Mouse (Mus musculus): ENCODE measurements at regions not wholly inside any gene's neighbourhood (a gene's known extent, or its start where the extent isn't known, plus 50 kb on each side); places are given as distances from the start of the nearest gene placed in this dataset.
A peak's percentile ranks its signal among the peaks of the same experiment; 100 is the strongest.

- H3K4me3 ChIP-seq (ENCODE audit: low read depth, low read length) = no peak overlapping the region
- ATAC-seq (replicated peaks; ENCODE audit: low FRiP score) (no peak), DNase-seq (ENCODE audit: low spot score) (no peak)
- no peaks in the 10 kb centered on the region for H3K36me3 ChIP-seq (ENCODE audit: control insufficient read depth, insufficient read depth, low read length)
- no peak overlapping the region for H3K9ac ChIP-seq (ENCODE audit: low read depth, low read length)
- no peaks in the 10 kb centered on the region for H3K9me3 ChIP-seq (ENCODE audit: control insufficient read depth, low read length)
- no peak overlapping the region for H3K4me2 ChIP-seq
- no peaks in the 10 kb centered on the region for H3K4me1 ChIP-seq (replicated peaks; ENCODE audit: control insufficient read depth, insufficient read depth, low read length)
- 75% methylated on average over 1 of the region's 1 CpGs for whole genome bisulfite sequencing
- no peak overlapping the region for H3K27ac ChIP-seq (ENCODE audit: low read depth, low read length)
- no peaks in the 10 kb centered on the region for H3K27me3 ChIP-seq (replicated peaks; ENCODE audit: control insufficient read depth, insufficient read depth, low read length)
Observed at GRCm38 (mm10) chr3:131818806-131819205, 254.2 kb downstream of the Papss1 start.

GRCm38 (mm10) chr3:131857442-131857841 lies 227.7 kb upstream of the Dkk2 start:
- H3K9me3 ChIP-seq (ENCODE audit: control insufficient read depth, low read length) = no peaks in the 10 kb centered on the region
- no peaks in the 10 kb centered on the region for H3K27me3 ChIP-seq (replicated peaks; ENCODE audit: control insufficient read depth, insufficient read depth, low read length)
- no peaks in the 10 kb centered on the region for H3K36me3 ChIP-seq (ENCODE audit: control insufficient read depth, insufficient read depth, low read length)
- no peak overlapping the region for H3K4me3 ChIP-seq (ENCODE audit: low read depth, low read length)
- H3K9ac ChIP-seq (ENCODE audit: low read depth, low read length) = no peak overlapping the region
- no peak for ATAC-seq (replicated peaks; ENCODE audit: low FRiP score)
- no peak overlapping the region for H3K27ac ChIP-seq (ENCODE audit: low read depth, low read length)
- no peaks in the 10 kb centered on the region for H3K4me1 ChIP-seq (replicated peaks; ENCODE audit: control insufficient read depth, insufficient read depth, low read length)
- WGBS = 46% methylated on average over 2 of the region's 2 CpGs
- no peak for DNase-seq (ENCODE audit: low spot score)
- no peak overlapping the region for H3K4me2 ChIP-seq

- Histone ChIP-seq H3K9me3 (ENCODE audit: control insufficient read depth, low read length) (no peaks in the 10 kb centered on the region), H3K27me3 (replicated peaks; ENCODE audit: control insufficient read depth, insufficient read depth, low read length) (no peaks in the 10 kb centered on the region), H3K27ac (ENCODE audit: low read depth, low read length) (no peak overlapping the region), H3K4me2 (no peak overlapping the region), H3K4me3 (ENCODE audit: low read depth, low read length) (no peak overlapping the region), H3K36me3 (ENCODE audit: control insufficient read depth, insufficient read depth, low read length) (no peaks in the 10 kb centered on the region), H3K9ac (ENCODE audit: low read depth, low read length) (no peak overlapping the region), H3K4me1 (replicated peaks; ENCODE audit: control insufficient read depth, insufficient read depth, low read length) (no peaks in the 10 kb centered on the region)
- DNase-seq (ENCODE audit: low spot score) = no peak
- WGBS = 65% methylated on average over 12 of the region's 12 CpGs
- no peak for ATAC-seq (replicated peaks; ENCODE audit: low FRiP score)
Observed at GRCm38 (mm10) chr3:131859083-131859482, 226.0 kb upstream of the Dkk2 start.

- DNase-seq (ENCODE audit: low spot score) (no peak), ATAC-seq (replicated peaks; ENCODE audit: low FRiP score) (0 out of 2 replicates have a peak, but pooled peaks have one; percentile 47)
- Histone ChIP-seq H3K27ac (ENCODE audit: low read depth, low read length) (no peak overlapping the region), H3K9ac (ENCODE audit: low read depth, low read length) (no peak overlapping the region), H3K4me1 (replicated peaks; ENCODE audit: control insufficient read depth, insufficient read depth, low read length) (no peaks in the 10 kb centered on the region), H3K36me3 (ENCODE audit: control insufficient read depth, insufficient read depth, low read length) (no peaks in the 10 kb centered on the region), H3K9me3 (ENCODE audit: control insufficient read depth, low read length) (no peaks in the 10 kb centered on the region), H3K27me3 (replicated peaks; ENCODE audit: control insufficient read depth, insufficient read depth, low read length) (no peaks in the 10 kb centered on the region), H3K4me2 (no peak overlapping the region), H3K4me3 (ENCODE audit: low read depth, low read length) (no peak overlapping the region)
- WGBS = 64% methylated on average over 4 of the region's 5 CpGs
Observed at GRCm38 (mm10) chr3:131865106-131865505, 220.0 kb upstream of the Dkk2 start.

GRCm38 (mm10) chr3:131867266-131867665 lies 217.8 kb upstream of the Dkk2 start:
- Histone ChIP-seq H3K4me3 (ENCODE audit: low read depth, low read length) (no peak overlapping the region), H3K4me2 (no peak overlapping the region), H3K27me3 (replicated peaks; ENCODE audit: control insufficient read depth, insufficient read depth, low read length) (no peaks in the 10 kb centered on the region), H3K4me1 (replicated peaks; ENCODE audit: control insufficient read depth, insufficient read depth, low read length) (no peaks in the 10 kb centered on the region), H3K9ac (ENCODE audit: low read depth, low read length) (no peak overlapping the region), H3K36me3 (ENCODE audit: control insufficient read depth, insufficient read depth, low read length) (no peaks in the 10 kb centered on the region), H3K9me3 (ENCODE audit: control insufficient read depth, low read length) (no peaks in the 10 kb centered on the region), H3K27ac (ENCODE audit: low read depth, low read length) (no peak overlapping the region)
- DNase-seq (ENCODE audit: low spot score) (no peak), ATAC-seq (replicated peaks; ENCODE audit: low FRiP score) (no peak)
- WGBS = 86% methylated on average over 3 of the region's 3 CpGs

DNA sequence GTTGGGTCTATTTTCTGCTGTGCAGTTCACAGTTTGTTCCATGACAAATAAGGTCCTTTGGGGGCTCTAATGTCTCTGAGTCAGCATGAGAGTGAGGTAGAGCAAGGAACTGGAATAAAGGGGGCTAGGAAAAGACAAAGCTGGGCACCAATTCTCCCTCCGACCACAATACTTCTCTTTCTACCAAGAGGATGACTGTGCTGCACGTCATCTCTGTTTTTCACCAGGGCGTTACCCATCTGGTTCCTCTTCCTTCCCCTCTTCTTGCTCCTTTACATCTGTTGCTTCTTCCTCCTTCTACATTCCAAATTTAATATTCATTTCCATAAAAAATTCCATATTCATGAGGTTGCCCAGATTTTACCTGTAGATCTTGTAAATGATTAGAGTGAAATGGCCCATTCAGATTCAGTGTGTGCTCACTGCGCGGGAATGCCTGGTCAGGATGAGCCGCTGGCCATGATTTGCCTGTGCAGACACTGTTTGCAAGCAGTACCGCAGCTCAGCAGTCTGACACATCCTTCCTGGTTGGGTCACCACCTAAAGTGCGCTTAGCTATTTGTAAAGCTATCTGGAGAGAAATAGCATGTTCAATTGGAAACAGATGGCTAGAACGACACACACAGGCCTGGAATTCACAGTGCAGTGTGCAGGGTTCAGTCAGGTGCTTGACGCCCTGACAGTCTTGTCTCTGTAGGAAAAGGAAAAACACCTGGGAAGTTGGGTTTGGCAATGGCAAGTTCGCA lies 216.7 kb upstream of the Dkk2 start:
- H3K4me1 ChIP-seq (replicated peaks; ENCODE audit: control insufficient read depth, insufficient read depth, low read length) = no peaks in the 10 kb centered on the region
- no peaks in the 10 kb centered on the region for H3K9me3 ChIP-seq (ENCODE audit: control insufficient read depth, low read length)
- H3K9ac ChIP-seq (ENCODE audit: low read depth, low read length) = no peak overlapping the region
- no peaks in the 10 kb centered on the region for H3K36me3 ChIP-seq (ENCODE audit: control insufficient read depth, insufficient read depth, low read length)
- H3K4me3 ChIP-seq (ENCODE audit: low read depth, low read length) = no peak overlapping the region
- H3K4me2 ChIP-seq = no peak overlapping the region
- ATAC-seq (replicated peaks; ENCODE audit: low FRiP score) (no peak), DNase-seq (ENCODE audit: low spot score) (no peak)
- no peak overlapping the region for H3K27ac ChIP-seq (ENCODE audit: low read depth, low read length)
- no peaks in the 10 kb centered on the region for H3K27me3 ChIP-seq (replicated peaks; ENCODE audit: control insufficient read depth, insufficient read depth, low read length)
- 55% methylated on average over 11 of the region's 11 CpGs for WGBS

DNA sequence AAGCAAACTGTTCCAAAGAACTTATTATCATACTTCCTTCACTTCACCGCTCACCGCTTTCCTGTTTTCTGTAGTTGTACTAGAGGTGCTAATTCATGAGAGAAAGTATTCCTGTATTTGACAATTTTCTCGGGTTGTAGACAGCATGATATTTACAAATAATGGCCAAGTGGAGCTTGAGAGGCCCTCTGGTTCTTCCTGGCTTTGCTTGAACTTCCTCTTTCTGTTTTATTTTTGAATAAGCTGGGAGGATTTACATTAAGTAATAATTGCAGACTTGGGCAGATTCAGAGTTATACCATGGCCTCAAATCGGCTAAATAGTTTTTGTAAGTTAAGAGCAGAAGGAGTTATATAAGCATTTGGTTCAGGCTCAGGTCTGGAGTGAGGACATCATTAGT lies 215.8 kb upstream of the Dkk2 start:
- H3K9ac ChIP-seq (ENCODE audit: low read depth, low read length) = no peak overlapping the region
- no peak for ATAC-seq (replicated peaks; ENCODE audit: low FRiP score)
- H3K9me3 ChIP-seq (ENCODE audit: control insufficient read depth, low read length) = no peaks in the 10 kb centered on the region
- H3K36me3 ChIP-seq (ENCODE audit: control insufficient read depth, insufficient read depth, low read length) = no peaks in the 10 kb centered on the region
- DNase-seq (ENCODE audit: low spot score) = no peak
- WGBS = 65% methylated on average over 4 of the region's 4 CpGs
- no peak overlapping the region for H3K4me2 ChIP-seq
- H3K27me3 ChIP-seq (replicated peaks; ENCODE audit: control insufficient read depth, insufficient read depth, low read length) = no peaks in the 10 kb centered on the region
- H3K4me1 ChIP-seq (replicated peaks; ENCODE audit: control insufficient read depth, insufficient read depth, low read length) = no peaks in the 10 kb centered on the region
- H3K4me3 ChIP-seq (ENCODE audit: low read depth, low read length) = no peak overlapping the region
- no peak overlapping the region for H3K27ac ChIP-seq (ENCODE audit: low read depth, low read length)

DNA sequence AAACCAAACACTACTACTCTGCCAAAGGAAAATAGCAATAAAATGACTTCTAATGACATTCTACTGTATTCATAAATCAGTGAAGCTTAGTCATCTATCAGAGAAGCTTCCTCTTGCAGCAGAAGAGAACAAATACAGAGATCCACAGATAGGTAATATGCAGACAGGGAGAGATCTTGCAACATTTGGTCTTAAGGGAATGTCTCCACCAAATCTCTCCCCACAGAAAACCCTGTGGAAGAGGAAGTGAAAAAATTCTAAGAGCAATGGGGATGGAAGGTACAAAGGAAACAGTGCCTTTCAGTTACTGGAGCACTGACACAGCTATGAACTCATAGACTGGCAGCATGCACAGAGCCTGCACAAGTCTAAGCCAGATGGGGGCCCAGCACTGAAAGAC lies 202.4 kb upstream of the Dkk2 start:
- no peaks in the 10 kb centered on the region for H3K4me1 ChIP-seq (replicated peaks; ENCODE audit: control insufficient read depth, insufficient read depth, low read length)
- ATAC-seq (replicated peaks; ENCODE audit: low FRiP score) (no peak), DNase-seq (ENCODE audit: low spot score) (no peak)
- H3K27ac ChIP-seq (ENCODE audit: low read depth, low read length) = no peak overlapping the region
- no peaks in the 10 kb centered on the region for H3K9me3 ChIP-seq (ENCODE audit: control insufficient read depth, low read length)
- no peak overlapping the region for H3K4me3 ChIP-seq (ENCODE audit: low read depth, low read length)
- H3K36me3 ChIP-seq (ENCODE audit: control insufficient read depth, insufficient read depth, low read length) = no peaks in the 10 kb centered on the region
- no peak overlapping the region for H3K9ac ChIP-seq (ENCODE audit: low read depth, low read length)
- H3K27me3 ChIP-seq (replicated peaks; ENCODE audit: control insufficient read depth, insufficient read depth, low read length) = no peaks in the 10 kb centered on the region
- H3K4me2 ChIP-seq = no peak overlapping the region

DNA sequence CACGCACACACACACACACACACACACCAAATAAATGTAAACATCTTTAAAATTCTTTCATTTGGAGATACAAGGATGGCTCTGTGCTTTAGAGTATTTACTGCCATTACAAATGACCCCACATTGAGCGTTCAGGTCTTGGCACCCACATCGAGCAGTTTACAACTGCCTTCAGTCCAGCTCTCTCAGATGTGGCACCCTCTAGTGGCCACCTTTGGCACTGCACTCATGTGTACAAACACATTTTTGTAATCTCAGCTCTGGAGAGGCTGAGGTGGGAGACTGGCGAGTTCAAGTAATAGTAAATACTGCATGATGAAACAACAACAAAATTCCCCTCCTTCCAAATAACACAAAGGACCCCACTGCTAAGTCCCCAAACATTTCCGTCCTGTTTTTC lies 198.6 kb upstream of the Dkk2 start:
- H3K27me3 ChIP-seq (replicated peaks; ENCODE audit: control insufficient read depth, insufficient read depth, low read length) = no peaks in the 10 kb centered on the region
- H3K36me3 ChIP-seq (ENCODE audit: control insufficient read depth, insufficient read depth, low read length) = no peaks in the 10 kb centered on the region
- no peaks in the 10 kb centered on the region for H3K9me3 ChIP-seq (ENCODE audit: control insufficient read depth, low read length)
- ATAC-seq (replicated peaks; ENCODE audit: low FRiP score) = no peak
- no peak overlapping the region for H3K27ac ChIP-seq (ENCODE audit: low read depth, low read length)
- H3K4me3 ChIP-seq (ENCODE audit: low read depth, low read length) = no peak overlapping the region
- no peak for DNase-seq (ENCODE audit: low spot score)
- 77% methylated on average over 5 of the region's 5 CpGs for WGBS
- no peak overlapping the region for H3K4me2 ChIP-seq
- no peak overlapping the region for H3K9ac ChIP-seq (ENCODE audit: low read depth, low read length)
- no peaks in the 10 kb centered on the region for H3K4me1 ChIP-seq (replicated peaks; ENCODE audit: control insufficient read depth, insufficient read depth, low read length)

Measured in liver, embryonic 11.5 days (tissue).